Mouse (Mus musculus) midbrain, embryonic 15.5 days (tissue): Measurements from ENCODE around the gene Mycbp2. TPM values are rescaled to one million over a fixed set of nuclear protein-coding genes. Genes with fewer than 3 reads are reported as not detected.
A peak's percentile ranks its signal among the peaks of the same experiment; 100 is the strongest.

Experiments used
- ATAC-seq: fragments of 200-750 bp; cut with Nextera tagmentation; replicated peaks from 2 replicates; pipeline ENCODE4 v1.8.0; 2017; ENCODE audit warnings: moderate TSS enrichment
- H3K27ac ChIP-seq: fragments of 300-500 bp; sonication (generic); 2 replicates; pipeline ENCODE4 v1.5.1; 2015; ENCODE audit warnings: mild to moderate bottlenecking, inconsistent platforms
- H3K27me3 ChIP-seq: fragments of 300-500 bp; sonication (generic); replicated peaks from 2 replicates; pipeline ENCODE4 v1.6.1; 2015; ENCODE audit warnings: inconsistent platforms
- H3K36me3 ChIP-seq: fragments of 300-500 bp; sonication (generic); replicated peaks from 2 replicates; pipeline ENCODE4 v1.6.1; 2015; ENCODE audit warnings: inconsistent platforms
- H3K4me1 ChIP-seq: fragments of 300-500 bp; sonication (generic); 2 replicates; pipeline ENCODE4 v1.6.1; 2015; ENCODE audit warnings: inconsistent platforms
- H3K4me2 ChIP-seq: fragments of 300-500 bp; sonication (generic); 2 replicates; pipeline ENCODE4 v1.6.1; 2015; ENCODE audit warnings: inconsistent platforms, mild to moderate bottlenecking, moderate library complexity
- H3K4me3 ChIP-seq: fragments of 300-500 bp; sonication (generic); 2 replicates; pipeline ENCODE4 v1.5.1; 2015; ENCODE audit warnings: mild to moderate bottlenecking, inconsistent platforms
- H3K9ac ChIP-seq: fragments of 300-500 bp; sonication (generic); 2 replicates; pipeline ENCODE4 v1.6.1; 2015; ENCODE audit warnings: mild to moderate bottlenecking, inconsistent platforms
- H3K9me3 ChIP-seq: fragments of 300-500 bp; sonication (generic); 2 replicates; pipeline ENCODE4 v1.6.1; 2016; ENCODE audit warnings: inconsistent platforms
- WGBS: fragments of 180-500 bp; shearing (Covaris S2); methylation state at CpG from one replicate; pipeline ENCODE4 v1.1.7; 2015; ENCODE audit warnings: mixed read lengths; 5-methylcytosine and 5-hydroxymethylcytosine counted together
- polyA plus RNA-seq: library from polyadenylated mRNA; unstranded; fragments of >200 nt; fragmentation: Nextera tagmentation; extraction: Ambion mirVana; gene quantifications from 2 replicates; pipeline ENCODE4 v1.2.1, GENCODE M21; 2015

Gene Mycbp2
- 60.6 and 65.8 TPM in 2 replicates for polyA plus RNA-seq

GRCm38 (mm10) chr14:103346729-103347505, at the start of gene Mycbp2:
Mycbp2 (minus strand) TSS chr14:103346814.
- Histone ChIP-seq H3K27me3 (no peaks in the 10 kb centered on the region), H3K4me2 (peak within 1 kb of the TSS; percentile 84), H3K4me3 (peak within 1 kb of the TSS; percentile 86), H3K4me1 (peaks cover 42% of the 10 kb centered on the region), H3K9me3 (no peaks in the 10 kb centered on the region), H3K9ac (peak within 1 kb of the TSS; percentile 89), H3K27ac (peak within 1 kb of the TSS; percentile 99), H3K36me3 (no peaks in the 10 kb centered on the region)
- ATAC-seq: peak; percentile 98
- WGBS: 5% methylated on average over 40 of the region's 41 CpGs

GRCm38 (mm10) chr14:103392391-103392790, 45.8 kb upstream of the Mycbp2 start:
- H3K4me2 ChIP-seq: no peak overlapping the region
- H3K9ac ChIP-seq: no peak overlapping the region
- no peak for ATAC-seq
- no peaks in the 10 kb centered on the region for H3K36me3 ChIP-seq
- H3K27me3 ChIP-seq: no peaks in the 10 kb centered on the region
- WGBS: 75% methylated on average over 7 of the region's 7 CpGs
- H3K9me3 ChIP-seq: no peaks in the 10 kb centered on the region
- H3K4me3 ChIP-seq: no peak overlapping the region
- H3K27ac ChIP-seq: no peak overlapping the region
- no peaks in the 10 kb centered on the region for H3K4me1 ChIP-seq

- no peak overlapping the region for H3K27ac ChIP-seq
- H3K4me1 ChIP-seq: no peaks in the 10 kb centered on the region
- no peaks in the 10 kb centered on the region for H3K27me3 ChIP-seq
- H3K36me3 ChIP-seq: no peaks in the 10 kb centered on the region
- no peak for ATAC-seq
- H3K9me3 ChIP-seq: no peaks in the 10 kb centered on the region
- H3K4me2 ChIP-seq: no peak overlapping the region
- H3K4me3 ChIP-seq: no peak overlapping the region
- 81% methylated on average over 4 of the region's 4 CpGs for WGBS
- no peak overlapping the region for H3K9ac ChIP-seq
These were observed 40.8 kb upstream of the Mycbp2 start for GRCm38 (mm10) chr14:103387431-103387830.

DNA sequence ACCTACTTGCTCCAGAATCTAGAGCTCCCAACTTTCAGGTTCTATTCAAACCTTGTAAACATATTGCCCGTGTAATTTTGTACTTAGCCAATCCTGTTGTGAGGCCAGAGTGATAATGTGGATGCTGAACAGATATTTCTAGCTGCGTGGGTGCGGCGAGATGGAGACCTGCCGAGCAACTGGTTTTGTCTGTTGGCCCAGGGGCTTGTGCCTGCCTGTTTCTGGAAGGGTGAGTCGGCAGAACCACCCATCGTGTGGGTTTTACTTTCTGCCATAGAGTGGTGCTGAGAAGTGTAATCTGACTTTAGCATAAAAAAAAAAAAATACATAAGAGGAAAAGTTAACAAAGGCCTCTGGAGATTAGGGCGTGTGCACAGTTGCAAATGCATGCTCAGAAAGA, 40.3 kb upstream of the Mycbp2 start:
- no peak overlapping the region for H3K27ac ChIP-seq
- H3K9ac ChIP-seq: no peak overlapping the region
- WGBS: 74% methylated on average over 8 of the region's 8 CpGs
- no peak for ATAC-seq
- H3K36me3 ChIP-seq: no peaks in the 10 kb centered on the region
- H3K4me1 ChIP-seq: no peaks in the 10 kb centered on the region
- no peaks in the 10 kb centered on the region for H3K9me3 ChIP-seq
- H3K27me3 ChIP-seq: no peaks in the 10 kb centered on the region
- H3K4me3 ChIP-seq: no peak overlapping the region
- H3K4me2 ChIP-seq: no peak overlapping the region

GRCm38 (mm10) chr14:103385084-103385610, 38.5 kb upstream of the Mycbp2 start:
- Histone ChIP-seq H3K9ac (no peak overlapping the region), H3K4me3 (no peak overlapping the region)

DNA sequence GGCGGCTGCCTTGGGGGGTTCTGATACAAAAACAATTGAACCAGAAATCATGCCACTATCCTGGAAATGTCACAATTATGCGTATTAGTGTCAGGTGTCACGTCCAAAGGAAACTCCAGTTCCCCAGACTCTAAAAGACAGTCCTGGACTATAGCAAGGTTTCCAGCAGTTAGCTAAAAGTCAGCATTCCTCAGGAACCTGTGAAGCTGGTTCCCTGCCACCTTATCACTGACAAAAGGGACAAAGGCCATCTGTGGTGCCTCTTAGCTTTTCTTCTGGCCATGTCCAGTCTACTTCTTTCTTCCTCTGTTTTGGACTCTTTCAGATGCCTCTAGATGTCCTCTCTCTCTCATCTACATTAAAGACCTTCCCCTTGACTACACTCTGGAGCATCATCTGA, 32.1 kb upstream of the Mycbp2 start:
- H3K27me3 ChIP-seq: no peaks in the 10 kb centered on the region
- ATAC-seq: no peak
- H3K36me3 ChIP-seq: no peaks in the 10 kb centered on the region
- no peak overlapping the region for H3K27ac ChIP-seq
- no peak overlapping the region for H3K9ac ChIP-seq
- 85% methylated on average over 3 of the region's 3 CpGs for WGBS
- no peak overlapping the region for H3K4me3 ChIP-seq
- no peaks in the 10 kb centered on the region for H3K9me3 ChIP-seq
- H3K4me1 ChIP-seq: no peaks in the 10 kb centered on the region
- H3K4me2 ChIP-seq: no peak overlapping the region

More at GRCm38 (mm10) chr14:103385084-103385610, 38.5 kb upstream of the Mycbp2 start:
- H3K4me1 ChIP-seq: no peaks in the 10 kb centered on the region
- no peaks in the 10 kb centered on the region for H3K9me3 ChIP-seq
- no peak for ATAC-seq
- no peaks in the 10 kb centered on the region for H3K36me3 ChIP-seq
- H3K27ac ChIP-seq: no peak overlapping the region
- no peaks in the 10 kb centered on the region for H3K27me3 ChIP-seq
- 68% methylated on average over 13 of the region's 13 CpGs for WGBS
- no peak overlapping the region for H3K4me2 ChIP-seq

DNA sequence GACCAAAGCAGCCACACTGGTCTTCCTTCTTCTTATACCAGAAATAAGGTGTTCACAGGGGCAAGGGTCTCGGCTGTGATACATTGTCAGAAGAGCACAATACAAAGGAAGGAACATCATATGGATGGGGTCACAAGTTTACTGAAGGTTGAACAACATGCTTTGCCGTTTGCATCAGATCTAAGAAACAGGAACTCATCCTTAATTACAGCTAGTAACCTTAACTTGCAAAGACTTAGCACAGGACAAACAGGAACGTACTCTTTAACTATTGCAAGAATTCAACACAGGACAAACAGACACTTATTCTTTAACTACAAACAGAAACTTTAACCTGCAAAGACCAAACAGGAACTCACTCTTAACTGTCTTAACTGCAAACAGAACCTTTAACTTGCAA, 30.2 kb upstream of the Mycbp2 start:
- 84% methylated on average over 3 of the region's 3 CpGs for whole genome bisulfite sequencing
- Histone ChIP-seq H3K9ac (no peak overlapping the region), H3K27me3 (no peaks in the 10 kb centered on the region), H3K36me3 (no peaks in the 10 kb centered on the region), H3K27ac (no peak overlapping the region), H3K4me2 (no peak overlapping the region), H3K4me1 (no peaks in the 10 kb centered on the region), H3K4me3 (no peak overlapping the region), H3K9me3 (no peaks in the 10 kb centered on the region)
- no peak for ATAC-seq

DNA sequence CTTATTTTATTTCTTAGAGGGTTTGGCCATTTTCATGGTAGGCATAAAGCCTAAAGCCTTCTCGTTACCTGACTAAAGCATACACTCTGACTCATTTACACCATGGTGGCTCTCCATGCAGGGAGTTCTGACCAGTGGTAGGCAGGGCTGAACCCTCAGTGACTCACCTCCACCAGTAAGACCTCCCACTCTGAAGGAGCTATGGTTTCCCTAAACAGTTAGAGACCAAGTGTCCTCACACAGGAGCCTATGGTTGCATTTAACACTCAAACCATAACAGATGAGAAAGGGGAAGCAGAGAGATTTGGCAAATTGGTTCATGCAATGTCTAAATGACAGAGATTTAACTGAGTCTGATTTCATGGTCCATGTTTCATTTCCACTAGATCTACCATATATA, 28.9 kb upstream of the Mycbp2 start:
- no peak overlapping the region for H3K4me2 ChIP-seq
- H3K4me3 ChIP-seq: no peak overlapping the region
- no peaks in the 10 kb centered on the region for H3K4me1 ChIP-seq
- no peaks in the 10 kb centered on the region for H3K36me3 ChIP-seq
- 93% methylated on average over 1 of the region's 1 CpGs for WGBS
- H3K27me3 ChIP-seq: no peaks in the 10 kb centered on the region
- no peak overlapping the region for H3K9ac ChIP-seq
- H3K27ac ChIP-seq: no peak overlapping the region
- no peak for ATAC-seq
- no peaks in the 10 kb centered on the region for H3K9me3 ChIP-seq

GRCm38 (mm10) chr14:103363199-103363598, 16.6 kb upstream of the Mycbp2 start:
- Histone ChIP-seq H3K9ac (no peak overlapping the region), H3K27ac (no peak overlapping the region), H3K4me2 (no peak overlapping the region), H3K27me3 (no peaks in the 10 kb centered on the region), H3K4me1 (no peaks in the 10 kb centered on the region), H3K4me3 (no peak overlapping the region), H3K9me3 (no peaks in the 10 kb centered on the region), H3K36me3 (no peaks in the 10 kb centered on the region)
- WGBS: 61% methylated on average over 2 of the region's 2 CpGs
- ATAC-seq: no peak

DNA sequence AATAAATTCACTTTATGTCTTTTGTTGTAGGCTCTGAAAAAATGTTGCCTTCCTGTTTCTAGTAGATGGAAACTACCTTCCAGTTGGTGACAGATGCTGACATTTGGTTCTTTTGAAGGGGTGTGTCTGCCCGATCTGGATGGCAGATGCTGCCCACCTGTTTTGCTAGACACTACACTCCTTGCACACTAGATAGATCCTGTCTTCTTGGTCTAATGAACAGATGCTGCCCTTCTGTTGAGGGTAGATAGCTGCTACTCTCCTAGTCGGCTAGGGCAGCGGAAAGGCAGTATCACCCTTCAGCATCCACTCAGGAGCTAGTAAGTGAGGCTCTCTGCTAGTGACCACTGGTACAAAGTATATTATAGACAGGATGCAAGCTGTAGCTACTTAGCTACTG, 9.5 kb upstream of the Mycbp2 start:
- no peak overlapping the region for H3K27ac ChIP-seq
- ATAC-seq: no peak
- 72% methylated on average over 3 of the region's 3 CpGs for WGBS
- no peaks in the 10 kb centered on the region for H3K9me3 ChIP-seq
- no peak overlapping the region for H3K9ac ChIP-seq
- no peaks in the 10 kb centered on the region for H3K27me3 ChIP-seq
- no peaks in the 10 kb centered on the region for H3K4me1 ChIP-seq
- H3K36me3 ChIP-seq: no peaks in the 10 kb centered on the region
- no peak overlapping the region for H3K4me2 ChIP-seq
- H3K4me3 ChIP-seq: no peak overlapping the region

- Histone ChIP-seq H3K36me3 (no peaks in the 10 kb centered on the region), H3K9me3 (no peaks in the 10 kb centered on the region), H3K27ac (no peak overlapping the region), H3K4me1 (0 out of 2 replicates have a peak, but pooled peaks cover 7% of the 10 kb centered on the region), H3K4me2 (no peak overlapping the region), H3K4me3 (no peak overlapping the region), H3K27me3 (no peaks in the 10 kb centered on the region), H3K9ac (no peak overlapping the region)
- ATAC-seq: no peak
- 31% methylated on average over 17 of the region's 18 CpGs for WGBS
These were observed 8.1 kb upstream of the Mycbp2 start for GRCm38 (mm10) chr14:103354396-103355352.
